Mouse (Mus musculus) limb, embryonic 12.5 days (tissue): ENCODE results near the gene Ndufc1. TPM values are rescaled to one million over a fixed set of nuclear protein-coding genes. Genes with fewer than 3 reads are reported as not detected.
"Not testable (repeated sequence)": the region's sequence is repeated elsewhere in the genome, so short reads cannot be mapped to it uniquely, and the experiment has no call there.

Source experiments
- ATAC-seq: fragments of 200-750 bp; cut with Nextera tagmentation; 2 replicates; pipeline ENCODE4 v1.8.0; 2017; ENCODE audit warnings: low read depth, moderate TSS enrichment; ENCODE audit not compliant: insufficient number of reproducible peaks, insufficient read depth, low FRiP score, low TSS enrichment
- H3K27ac ChIP-seq: fragments of 300-500 bp; sonication (generic); 2 replicates; pipeline ENCODE4 v1.5.1; 2016; ENCODE audit warnings: mild to moderate bottlenecking, moderate library complexity
- H3K27me3 ChIP-seq: fragments of 300-500 bp; sonication (generic); 2 replicates; pipeline ENCODE4 v1.6.1; 2016; ENCODE audit warnings: mild to moderate bottlenecking, moderate library complexity
- H3K36me3 ChIP-seq: fragments of 300-500 bp; sonication (generic); 2 replicates; pipeline ENCODE4 v1.6.1; 2016; ENCODE audit warnings: mild to moderate bottlenecking, moderate library complexity
- H3K4me1 ChIP-seq: fragments of 300-500 bp; sonication (generic); replicated peaks from 2 replicates; pipeline ENCODE4 v1.6.1; 2016
- H3K4me2 ChIP-seq: fragments of 300-500 bp; sonication (generic); 2 replicates; pipeline ENCODE4 v1.6.1; 2016; ENCODE audit warnings: mild to moderate bottlenecking, moderate library complexity
- H3K4me3 ChIP-seq: fragments of 300-500 bp; sonication (generic); replicated peaks from 2 replicates; pipeline ENCODE4 v1.5.1; 2016; ENCODE audit warnings: mild to moderate bottlenecking
- H3K9ac ChIP-seq: fragments of 300-500 bp; sonication (generic); replicated peaks from 2 replicates; pipeline ENCODE4 v1.6.1; 2016; ENCODE audit warnings: mild to moderate bottlenecking, moderate library complexity
- H3K9me3 ChIP-seq: fragments of 300-500 bp; sonication (generic); 2 replicates; pipeline ENCODE4 v1.6.1; 2016; ENCODE audit warnings: mild to moderate bottlenecking, moderate library complexity
- WGBS: fragments of 180-500 bp; shearing (Covaris S2); methylation state at CpG from one replicate; pipeline ENCODE4 v1.1.7; 2016; 5-methylcytosine and 5-hydroxymethylcytosine counted together
- polyA plus RNA-seq: library from polyadenylated mRNA; unstranded; fragments of >200 nt; fragmentation: Nextera tagmentation; extraction: Ambion mirVana; gene quantifications from 2 replicates; pipeline ENCODE4 v1.2.1, GENCODE M21; 2016

Ndufc1 gene
- polyA plus RNA-seq, 1 experiment from 2014 or later = 751 TPM

GRCm38 (mm10) chr3:51396219-51397068, 12.3 kb downstream of the Ndufc1 start, which contains the start of gene Mgarp:
Gene Mgarp (minus strand): TSS chr3:51396738.
- no peaks in the 10 kb centered on the region for H3K4me1 ChIP-seq
- peak within 1 kb of the TSS; percentile 48 for H3K4me3 ChIP-seq
- peak within 1 kb of the TSS; percentile 80 for H3K4me2 ChIP-seq
- H3K9ac ChIP-seq = peak within 1 kb of the TSS; percentile 63
- peaks cover 40% of the 10 kb centered on the region for H3K27me3 ChIP-seq
- peak; percentile 62 for ATAC-seq
- no peaks in the 10 kb centered on the region for H3K36me3 ChIP-seq
- no peak within 1 kb of the TSS for H3K27ac ChIP-seq
- 3% methylated on average over 41 of the region's 41 CpGs for WGBS
- H3K9me3 ChIP-seq = no peaks in the 10 kb centered on the region

- Histone ChIP-seq H3K4me3 (peak overlapping the region; percentile 48), H3K27me3 (peaks cover 40% of the 10 kb centered on the region), H3K4me2 (peak overlapping the region; percentile 80; the same call in 1 of the 2 replicates), H3K27ac (no peak overlapping the region), H3K4me1 (no peaks in the 10 kb centered on the region), H3K9ac (no peak overlapping the region), H3K9me3 (no peaks in the 10 kb centered on the region), H3K36me3 (no peaks in the 10 kb centered on the region)
- no peak for ATAC-seq
- 22% methylated on average over 19 of the region's 19 CpGs for WGBS
These were observed 13.2 kb downstream of the Ndufc1 start for GRCm38 (mm10) chr3:51395461-51396145.

- no peak overlapping the region for H3K4me2 ChIP-seq
- WGBS = 67% methylated on average over 3 of the region's 3 CpGs
These were observed 13.9 kb downstream of the Ndufc1 start for GRCm38 (mm10) chr3:51394881-51395280.

GRCm38 (mm10) chr3:51393651-51394050, 15.1 kb downstream of the Ndufc1 start:
- Histone ChIP-seq H3K27me3 (peaks cover 43% of the 10 kb centered on the region), H3K36me3 (no peaks in the 10 kb centered on the region), H3K4me2 (no peak overlapping the region), H3K4me1 (no peaks in the 10 kb centered on the region; the same call in 1 of the 2 replicates), H3K4me3 (no peak overlapping the region), H3K9me3 (no peaks in the 10 kb centered on the region), H3K9ac (no peak overlapping the region), H3K27ac (no peak overlapping the region)
- 96% methylated on average over 2 of the region's 2 CpGs for WGBS
- ATAC-seq = no peak

More at GRCm38 (mm10) chr3:51394881-51395280, 13.9 kb downstream of the Ndufc1 start:
- H3K4me1 ChIP-seq = no peaks in the 10 kb centered on the region
- ATAC-seq = no peak
- no peak overlapping the region for H3K27ac ChIP-seq
- H3K36me3 ChIP-seq = no peaks in the 10 kb centered on the region
- no peaks in the 10 kb centered on the region for H3K9me3 ChIP-seq
- peaks cover 40% of the 10 kb centered on the region for H3K27me3 ChIP-seq
- no peak overlapping the region for H3K4me3 ChIP-seq
- no peak overlapping the region for H3K9ac ChIP-seq

GRCm38 (mm10) chr3:51393018-51393417, 15.8 kb downstream of the Ndufc1 start:
- WGBS = 87% methylated on average over 3 of the region's 3 CpGs
- H3K4me2 ChIP-seq, H3K9me3 ChIP-seq, H3K36me3 ChIP-seq, H3K4me3 ChIP-seq, ATAC-seq, H3K27ac ChIP-seq, H3K9ac ChIP-seq, H3K4me1 ChIP-seq: not testable (repeated sequence)
- H3K27me3 ChIP-seq = peaks cover 43% of the 10 kb centered on the region

GRCm38 (mm10) chr3:51391591-51391990, 17.2 kb downstream of the Ndufc1 start:
- no peaks in the 10 kb centered on the region for H3K9me3 ChIP-seq
- no peak overlapping the region for H3K4me3 ChIP-seq
- H3K4me2 ChIP-seq = no peak overlapping the region
- no peaks in the 10 kb centered on the region; the same call in 1 of the 2 replicates for H3K4me1 ChIP-seq
- no peaks in the 10 kb centered on the region for H3K36me3 ChIP-seq
- no peak overlapping the region for H3K9ac ChIP-seq
- peaks cover 33% of the 10 kb centered on the region for H3K27me3 ChIP-seq
- WGBS = 83% methylated on average over 5 of the region's 5 CpGs
- no peak overlapping the region for H3K27ac ChIP-seq
- ATAC-seq = no peak

GRCm38 (mm10) chr3:51391095-51391494, 17.7 kb downstream of the Ndufc1 start:
- H3K27me3 ChIP-seq = peaks cover 28% of the 10 kb centered on the region
- H3K4me3 ChIP-seq = no peak overlapping the region
- no peaks in the 10 kb centered on the region; the same call in 1 of the 2 replicates for H3K4me1 ChIP-seq
- no peak overlapping the region for H3K9ac ChIP-seq
- no peaks in the 10 kb centered on the region for H3K9me3 ChIP-seq
- WGBS = 90% methylated on average over 5 of the region's 5 CpGs
- H3K4me2 ChIP-seq = no peak overlapping the region
- no peaks in the 10 kb centered on the region for H3K36me3 ChIP-seq
- no peak overlapping the region for H3K27ac ChIP-seq
- ATAC-seq = no peak

- WGBS = 8% methylated on average over 13 of the region's 13 CpGs
- H3K4me3 ChIP-seq = peak overlapping the region; percentile 27
These were observed 19.9 kb downstream of the Ndufc1 start for GRCm38 (mm10) chr3:51388904-51389303.

GRCm38 (mm10) chr3:51387868-51388381, 20.9 kb downstream of the Ndufc1 start:
- ATAC-seq = no peak
- Histone ChIP-seq H3K4me1 (no peaks in the 10 kb centered on the region; the same call in 1 of the 2 replicates), H3K27ac (no peak overlapping the region), H3K4me2 (no peak overlapping the region), H3K36me3 (no peaks in the 10 kb centered on the region), H3K27me3 (peaks cover 15% of the 10 kb centered on the region), H3K9me3 (no peaks in the 10 kb centered on the region), H3K9ac (no peak overlapping the region), H3K4me3 (no peak overlapping the region)
- WGBS = 70% methylated on average over 8 of the region's 8 CpGs

More at GRCm38 (mm10) chr3:51388904-51389303, 19.9 kb downstream of the Ndufc1 start:
- H3K4me2 ChIP-seq = peak overlapping the region; percentile 55
- peak overlapping the region; percentile 44 for H3K9ac ChIP-seq
- peaks cover 15% of the 10 kb centered on the region for H3K27me3 ChIP-seq
- H3K36me3 ChIP-seq = no peaks in the 10 kb centered on the region
- no peak overlapping the region for H3K27ac ChIP-seq
- H3K9me3 ChIP-seq = no peaks in the 10 kb centered on the region
- ATAC-seq = no peak
- H3K4me1 ChIP-seq = no peaks in the 10 kb centered on the region; the same call in 1 of the 2 replicates

GRCm38 (mm10) chr3:51387134-51387451, 21.7 kb downstream of the Ndufc1 start:
- Histone ChIP-seq H3K4me2 (no peak overlapping the region), H3K27me3 (peaks cover 15% of the 10 kb centered on the region), H3K4me3 (no peak overlapping the region), H3K36me3 (no peaks in the 10 kb centered on the region), H3K9ac (no peak overlapping the region), H3K4me1 (no peaks in the 10 kb centered on the region; the same call in 1 of the 2 replicates), H3K9me3 (no peaks in the 10 kb centered on the region), H3K27ac (no peak overlapping the region)
- ATAC-seq = no peak
- WGBS = 85% methylated on average over 3 of the region's 3 CpGs

- H3K27ac ChIP-seq = no peak overlapping the region
- H3K4me2 ChIP-seq = no peak overlapping the region
- H3K9me3 ChIP-seq = no peaks in the 10 kb centered on the region
- WGBS = 42% methylated on average over 12 of the region's 12 CpGs
- H3K4me1 ChIP-seq = no peaks in the 10 kb centered on the region; the same call in 1 of the 2 replicates
- H3K4me3 ChIP-seq = no peak overlapping the region
- no peak overlapping the region for H3K9ac ChIP-seq
- peaks cover 15% of the 10 kb centered on the region for H3K27me3 ChIP-seq
- no peaks in the 10 kb centered on the region for H3K36me3 ChIP-seq
- ATAC-seq = no peak
These were observed 22.2 kb downstream of the Ndufc1 start for GRCm38 (mm10) chr3:51386441-51387133.
